Mouse (Mus musculus) neural tube, embryonic 13.5 days (tissue): ENCODE data around the gene Gm42417. TPM values are rescaled to one million over a fixed set of nuclear protein-coding genes. Genes with fewer than 3 reads are reported as not detected.

Experiments
- ATAC-seq: fragments of 200-750 bp; cut with Nextera tagmentation; 2 replicates; pipeline ENCODE4 v1.8.0; 2017; ENCODE audit warnings: low read depth, mild to moderate bottlenecking, moderate TSS enrichment, moderate library complexity
- H3K27ac ChIP-seq: fragments of 300-500 bp; sonication (generic); replicated peaks from 2 replicates; pipeline ENCODE4 v1.5.1; 2015; ENCODE audit warnings: moderate library complexity, mild to moderate bottlenecking, inconsistent platforms
- H3K27me3 ChIP-seq: fragments of 300-500 bp; sonication (generic); 2 replicates; pipeline ENCODE4 v1.6.1; 2015; ENCODE audit warnings: mild to moderate bottlenecking, inconsistent platforms
- H3K36me3 ChIP-seq: fragments of 300-500 bp; sonication (generic); 2 replicates; pipeline ENCODE4 v1.6.1; 2015; ENCODE audit warnings: mild to moderate bottlenecking, inconsistent platforms
- H3K4me1 ChIP-seq: fragments of 300-500 bp; sonication (generic); replicated peaks from 2 replicates; pipeline ENCODE4 v1.6.1; 2015; ENCODE audit warnings: inconsistent platforms
- H3K4me2 ChIP-seq: fragments of 300-500 bp; sonication (generic); 2 replicates; pipeline ENCODE4 v1.6.1; 2015; ENCODE audit warnings: inconsistent platforms, mild to moderate bottlenecking, moderate library complexity
- H3K4me3 ChIP-seq: fragments of 300-500 bp; sonication (generic); 2 replicates; pipeline ENCODE4 v1.5.1; 2015; ENCODE audit warnings: mild to moderate bottlenecking, inconsistent platforms
- H3K9ac ChIP-seq: fragments of 300-500 bp; sonication (generic); 2 replicates; pipeline ENCODE4 v1.6.1; 2015; ENCODE audit warnings: moderate library complexity, mild to moderate bottlenecking, inconsistent platforms
- H3K9me3 ChIP-seq: fragments of 300-500 bp; sonication (generic); 2 replicates; pipeline ENCODE4 v1.6.1; 2016; ENCODE audit warnings: inconsistent platforms
- WGBS: fragments of 180-500 bp; shearing (Covaris S2); methylation state at CpG from one replicate; pipeline ENCODE4 v1.1.7; 2015; 5-methylcytosine and 5-hydroxymethylcytosine counted together
- polyA plus RNA-seq: library from polyadenylated mRNA; unstranded; fragments of >200 nt; fragmentation: Nextera tagmentation; extraction: Ambion mirVana; gene quantifications from 2 replicates; pipeline ENCODE4 v1.2.1, GENCODE M21; 2015

The Gm42417 gene
- polyA plus RNA-seq, 1 experiment from 2014 or later, result 0.32 TPM

DNA sequence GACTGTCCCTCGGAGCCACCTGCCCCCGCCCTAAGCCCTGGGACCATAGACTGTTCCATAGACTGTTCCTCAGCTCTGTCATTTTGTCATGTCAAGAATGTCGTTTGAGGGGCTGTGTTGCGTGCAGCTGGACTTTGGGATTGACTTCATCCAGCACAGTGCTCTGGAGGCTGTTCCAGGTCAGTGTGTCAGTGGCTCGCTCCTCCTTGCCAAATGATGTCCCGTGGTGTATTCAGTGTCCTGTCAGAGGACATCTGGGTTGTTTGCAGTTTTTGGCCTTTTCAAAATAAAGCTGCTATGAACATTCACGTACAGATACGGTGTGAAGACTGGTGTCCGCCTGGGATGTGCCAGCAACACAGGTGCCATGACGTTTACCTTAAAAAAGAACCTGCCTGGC lies 12.3 kb downstream of the Gm42417 start:
- no peaks in the 10 kb centered on the region for H3K27me3 ChIP-seq
- H3K4me1 ChIP-seq, result peaks cover 58% of the 10 kb centered on the region
- no peak for ATAC-seq
- no peak overlapping the region for H3K4me2 ChIP-seq
- no peak overlapping the region for H3K27ac ChIP-seq
- no peaks in the 10 kb centered on the region for H3K9me3 ChIP-seq
- peaks cover 58% of the 10 kb centered on the region for H3K36me3 ChIP-seq
- H3K9ac ChIP-seq, result no peak overlapping the region
- H3K4me3 ChIP-seq, result no peak overlapping the region
- 93% methylated on average over 10 of the region's 10 CpGs for WGBS

DNA sequence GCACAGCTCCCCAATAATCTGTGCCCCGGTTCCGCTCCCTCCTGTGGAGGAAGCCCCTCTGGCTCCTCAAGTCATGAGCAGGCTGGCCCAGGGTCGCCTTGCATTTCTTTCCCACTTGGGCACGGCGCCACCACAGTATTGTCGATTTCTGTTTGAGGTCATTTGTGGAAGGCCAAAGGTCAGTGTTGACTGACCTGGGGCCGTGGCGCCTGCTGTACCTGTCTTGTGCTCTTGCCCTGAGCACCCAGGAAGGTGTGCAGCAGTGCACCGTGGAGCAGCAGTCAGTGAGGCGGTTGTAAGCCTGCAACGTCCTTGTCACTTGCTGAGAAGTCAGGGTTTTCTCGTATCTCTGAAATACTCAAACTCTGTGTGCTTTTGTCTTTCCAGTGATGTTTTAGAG lies 13.5 kb downstream of the Gm42417 start:
- H3K36me3 ChIP-seq, result peaks cover 61% of the 10 kb centered on the region

DNA sequence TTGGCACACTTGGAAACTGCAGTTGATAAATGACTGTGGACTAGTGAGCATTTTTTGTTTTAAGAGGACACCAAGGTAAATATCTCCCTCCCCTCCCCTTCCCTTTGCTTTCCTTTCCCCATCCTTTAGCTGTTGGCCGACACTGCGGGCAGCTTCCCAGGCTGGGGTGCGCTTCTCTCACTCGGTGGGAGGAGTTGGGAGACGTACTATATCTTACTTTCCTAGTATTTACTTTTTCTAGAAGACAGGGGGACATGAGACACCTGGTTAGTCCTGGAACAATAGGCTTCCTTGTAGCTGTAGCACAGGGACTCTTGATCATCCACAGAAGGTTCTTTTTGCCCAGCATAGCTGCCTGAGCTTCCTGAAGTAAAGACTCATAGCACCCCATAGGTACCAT lies 15.2 kb downstream of the Gm42417 start:
- Histone ChIP-seq H3K4me3 (no peak overlapping the region), H3K9me3 (no peaks in the 10 kb centered on the region), H3K9ac (no peak overlapping the region), H3K27ac (peak overlapping the region; percentile 67), H3K27me3 (no peaks in the 10 kb centered on the region), H3K4me2 (no peak overlapping the region), H3K4me1 (peaks cover 48% of the 10 kb centered on the region), H3K36me3 (peaks cover 78% of the 10 kb centered on the region)
- 78% methylated on average over 5 of the region's 5 CpGs for WGBS
- ATAC-seq, result no peak

More for the DNA sequence above, 13.5 kb downstream of the Gm42417 start:
- H3K9ac ChIP-seq, result no peak overlapping the region
- no peak overlapping the region for H3K4me2 ChIP-seq
- H3K9me3 ChIP-seq, result no peaks in the 10 kb centered on the region
- peaks cover 58% of the 10 kb centered on the region for H3K4me1 ChIP-seq
- 93% methylated on average over 12 of the region's 12 CpGs for WGBS
- no peak for ATAC-seq
- H3K27me3 ChIP-seq, result no peaks in the 10 kb centered on the region
- no peak overlapping the region for H3K27ac ChIP-seq
- H3K4me3 ChIP-seq, result no peak overlapping the region

DNA sequence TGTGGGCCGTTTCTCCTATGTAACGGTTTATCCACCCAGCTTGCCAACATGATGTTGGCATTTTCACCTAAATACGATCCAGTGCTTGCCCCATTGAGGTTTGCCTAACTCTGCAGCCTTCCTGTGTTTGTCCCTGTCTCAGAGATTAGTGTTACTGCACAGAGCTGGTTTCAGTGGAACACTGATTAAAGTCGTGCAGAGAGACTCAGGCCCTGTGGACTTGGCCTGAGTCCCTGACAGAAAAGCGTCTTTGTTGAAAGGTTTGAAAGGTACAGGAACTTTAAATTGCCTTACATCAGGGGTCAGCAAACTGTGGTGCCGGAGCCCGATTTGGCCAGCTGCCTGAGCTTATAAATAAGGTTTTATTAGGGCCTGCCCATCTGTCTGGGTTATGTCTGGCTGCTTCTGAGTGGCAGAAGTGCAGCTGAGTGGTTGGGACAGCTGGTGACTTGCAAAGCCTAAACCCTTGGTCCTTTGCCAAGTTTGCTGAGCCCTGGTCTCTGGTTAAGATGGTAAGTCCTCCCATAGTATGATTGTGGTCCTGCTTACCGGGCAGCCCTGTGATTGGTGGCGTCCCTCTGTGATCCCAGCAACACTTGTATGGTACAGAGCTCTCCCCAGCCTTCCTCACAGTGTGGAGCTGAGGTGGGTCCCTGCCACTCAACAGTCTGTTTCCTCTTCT lies 15.8 kb downstream of the Gm42417 start:
- Histone ChIP-seq H3K27ac (peak overlapping the region; percentile 67), H3K9ac (peak overlapping the region; percentile 31; the same call in 1 of the 2 replicates), H3K4me3 (no peak overlapping the region), H3K4me2 (no peak overlapping the region), H3K36me3 (peaks cover 84% of the 10 kb centered on the region), H3K27me3 (no peaks in the 10 kb centered on the region), H3K4me1 (peaks cover 46% of the 10 kb centered on the region), H3K9me3 (no peaks in the 10 kb centered on the region)
- WGBS, result 38% methylated on average over 9 of the region's 9 CpGs
- peak; percentile 65 for ATAC-seq

DNA sequence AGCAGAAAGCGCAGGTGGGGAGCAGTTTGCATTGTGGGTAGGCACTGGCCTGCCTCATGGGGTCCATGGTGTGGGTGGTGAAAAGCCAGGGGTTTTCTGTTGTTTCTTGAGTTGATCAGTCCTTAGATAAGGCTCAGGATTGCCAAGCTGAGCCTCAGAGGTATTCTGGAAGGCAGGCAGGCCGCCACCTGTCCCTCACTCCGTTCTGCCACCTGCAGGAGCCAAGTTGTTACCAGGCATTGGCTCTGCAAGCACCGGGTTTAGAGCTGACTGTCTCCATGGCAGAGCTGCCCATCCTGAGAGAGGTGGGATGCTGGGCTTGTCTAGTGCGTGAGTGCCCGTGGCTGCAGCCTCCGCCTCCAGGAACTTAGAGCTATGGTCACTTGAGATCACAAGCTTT lies 17.0 kb downstream of the Gm42417 start:
- Histone ChIP-seq H3K4me1 (peaks cover 44% of the 10 kb centered on the region), H3K27me3 (no peaks in the 10 kb centered on the region)

DNA sequence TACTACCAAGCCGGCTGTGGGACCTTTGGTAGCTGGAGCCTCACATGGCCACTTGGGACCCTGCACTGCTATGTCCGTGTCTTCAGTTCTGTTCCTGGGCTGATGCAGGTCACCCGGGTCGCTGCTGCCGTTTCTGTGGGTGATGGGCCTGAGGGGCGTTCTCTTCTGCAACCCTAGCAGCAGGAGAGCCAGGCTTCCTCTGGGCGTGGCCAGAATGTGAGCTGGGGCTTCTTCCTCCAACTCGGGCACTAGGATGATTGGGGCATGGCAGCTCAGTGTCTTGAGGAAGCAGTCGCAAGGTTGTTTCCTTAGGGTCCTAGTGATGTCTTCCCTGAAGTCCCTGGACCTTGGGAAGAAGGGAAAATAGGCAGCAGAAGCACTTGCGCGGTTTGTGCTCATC lies 19.6 kb downstream of the Gm42417 start:
- Histone ChIP-seq H3K9me3 (no peaks in the 10 kb centered on the region), H3K9ac (no peak overlapping the region), H3K4me2 (no peak overlapping the region), H3K36me3 (peaks cover 72% of the 10 kb centered on the region), H3K4me3 (no peak overlapping the region), H3K27me3 (no peaks in the 10 kb centered on the region), H3K4me1 (peaks cover 60% of the 10 kb centered on the region), H3K27ac (no peak overlapping the region)
- WGBS, result 78% methylated on average over 11 of the region's 11 CpGs
- no peak for ATAC-seq

More for the DNA sequence above, 17.0 kb downstream of the Gm42417 start:
- ATAC-seq, result no peak
- peaks cover 93% of the 10 kb centered on the region for H3K36me3 ChIP-seq
- no peaks in the 10 kb centered on the region for H3K9me3 ChIP-seq
- no peak overlapping the region for H3K9ac ChIP-seq
- H3K4me2 ChIP-seq, result no peak overlapping the region
- no peak overlapping the region for H3K27ac ChIP-seq
- 93% methylated on average over 7 of the region's 7 CpGs for WGBS
- no peak overlapping the region for H3K4me3 ChIP-seq

DNA sequence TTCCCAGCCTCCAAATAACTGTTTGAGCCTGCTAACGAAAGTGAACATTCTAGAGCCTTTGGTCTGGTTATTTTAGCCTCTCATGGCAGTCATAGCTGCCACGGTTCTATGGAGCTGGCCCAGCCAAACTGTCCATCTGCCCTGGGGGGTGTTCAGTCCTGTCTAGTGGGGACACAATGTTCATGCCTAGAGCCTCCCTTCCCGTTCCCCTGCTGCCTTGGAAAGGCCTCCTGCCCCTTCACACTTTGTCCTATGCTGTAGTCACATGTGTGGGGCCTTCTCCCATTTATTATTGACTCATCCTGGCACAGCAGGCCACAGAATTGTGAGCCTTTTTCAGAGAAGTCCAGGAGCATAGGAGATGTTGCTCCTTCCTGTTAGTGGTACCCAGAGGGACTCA lies 21.0 kb downstream of the Gm42417 start:
- Histone ChIP-seq H3K4me2 (no peak overlapping the region), H3K36me3 (peaks cover 59% of the 10 kb centered on the region), H3K4me1 (peaks cover 60% of the 10 kb centered on the region), H3K9ac (no peak overlapping the region), H3K4me3 (no peak overlapping the region), H3K27ac (no peak overlapping the region), H3K27me3 (no peaks in the 10 kb centered on the region), H3K9me3 (no peaks in the 10 kb centered on the region)
- WGBS, result 78% methylated on average over 3 of the region's 3 CpGs
- ATAC-seq, result no peak

DNA sequence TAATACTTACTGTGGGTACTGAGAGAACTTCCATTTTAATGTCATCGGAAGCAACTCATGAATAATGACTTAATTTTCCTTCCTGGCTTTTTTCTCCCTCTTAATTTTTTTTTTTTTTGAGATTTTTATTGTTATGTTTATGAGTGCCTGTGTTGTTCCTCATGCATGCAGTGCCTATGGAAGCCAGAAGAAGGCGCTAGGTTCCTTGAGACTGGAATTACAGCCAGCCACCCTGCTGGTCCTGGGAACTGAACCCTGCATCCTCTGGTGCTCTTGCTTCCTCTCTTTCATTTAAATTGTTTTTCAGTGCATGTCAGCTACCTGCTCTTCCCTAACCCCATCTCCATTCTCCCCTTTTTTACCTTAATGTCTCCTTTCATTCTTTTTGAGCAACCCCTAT lies 25.5 kb downstream of the Gm42417 start:
- Histone ChIP-seq H3K4me2 (peak overlapping the region; percentile 95), H3K27ac (no peak overlapping the region)

DNA sequence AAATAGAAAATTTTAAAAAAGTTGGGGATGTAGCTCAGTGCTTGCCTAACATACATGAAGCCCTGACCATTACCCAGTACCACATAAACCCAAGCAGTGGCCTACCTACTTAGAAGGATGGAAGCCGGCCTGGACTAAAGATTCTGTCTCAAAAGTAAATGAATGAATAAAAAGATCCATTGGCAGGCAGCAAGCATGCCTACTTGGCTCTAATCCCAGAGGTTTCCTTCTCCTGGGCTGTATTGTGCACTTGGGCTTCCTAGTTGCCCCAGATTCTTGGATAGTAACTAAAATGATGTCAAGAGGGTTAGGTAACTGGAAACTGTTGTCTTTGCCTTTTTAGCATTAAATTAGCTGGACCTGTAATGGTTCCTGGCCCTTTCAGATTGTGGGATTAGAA lies 25.9 kb downstream of the Gm42417 start:
- Histone ChIP-seq H3K36me3 (peaks cover 13% of the 10 kb centered on the region; the same call in 1 of the 2 replicates), H3K9ac (peak overlapping the region; percentile 91), H3K9me3 (no peaks in the 10 kb centered on the region), H3K4me2 (peak overlapping the region; percentile 95), H3K4me1 (peaks cover 47% of the 10 kb centered on the region), H3K27me3 (no peaks in the 10 kb centered on the region), H3K4me3 (peak overlapping the region; percentile 93), H3K27ac (peak overlapping the region; percentile 99; the same call in 1 of the 2 replicates)
- no peak for ATAC-seq
- WGBS, result 0% methylated on average over 1 of the region's 1 CpGs

More for the DNA sequence above, 25.5 kb downstream of the Gm42417 start:
- peak overlapping the region; percentile 91 for H3K9ac ChIP-seq
- H3K9me3 ChIP-seq, result no peaks in the 10 kb centered on the region
- H3K36me3 ChIP-seq, result peaks cover 17% of the 10 kb centered on the region
- 36% methylated on average over 2 of the region's 2 CpGs for WGBS
- H3K4me3 ChIP-seq, result peak overlapping the region; percentile 93
- H3K4me1 ChIP-seq, result peaks cover 49% of the 10 kb centered on the region
- no peaks in the 10 kb centered on the region for H3K27me3 ChIP-seq
- ATAC-seq, result no peak

DNA sequence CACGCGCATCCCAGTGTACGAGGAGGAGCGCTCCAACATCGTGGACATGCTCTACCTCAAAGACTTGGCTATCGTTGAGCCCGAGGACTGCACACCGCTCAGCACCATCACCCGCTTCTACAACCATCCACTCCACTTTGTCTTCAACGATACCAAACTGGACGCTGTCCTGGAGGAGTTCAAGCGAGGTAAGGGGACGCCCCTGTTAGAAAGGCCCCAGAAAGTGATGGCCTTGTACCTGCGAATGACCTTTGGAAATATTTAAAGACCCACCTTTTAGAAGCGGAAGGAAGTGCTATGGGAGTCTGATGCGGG lies 26.3 kb downstream of the Gm42417 start:
- H3K4me1 ChIP-seq, result peaks cover 44% of the 10 kb centered on the region
- ATAC-seq, result no peak
- H3K4me2 ChIP-seq, result peak overlapping the region; percentile 95
- peak overlapping the region; percentile 93 for H3K4me3 ChIP-seq
- under 1% methylated on average over 16 of the region's 16 CpGs for WGBS
- no peaks in the 10 kb centered on the region for H3K27me3 ChIP-seq
- no peaks in the 10 kb centered on the region for H3K9me3 ChIP-seq
- peak overlapping the region; percentile 91 for H3K9ac ChIP-seq
- peaks cover 10% of the 10 kb centered on the region; the same call in 1 of the 2 replicates for H3K36me3 ChIP-seq
- H3K27ac ChIP-seq, result peak overlapping the region; percentile 99

DNA sequence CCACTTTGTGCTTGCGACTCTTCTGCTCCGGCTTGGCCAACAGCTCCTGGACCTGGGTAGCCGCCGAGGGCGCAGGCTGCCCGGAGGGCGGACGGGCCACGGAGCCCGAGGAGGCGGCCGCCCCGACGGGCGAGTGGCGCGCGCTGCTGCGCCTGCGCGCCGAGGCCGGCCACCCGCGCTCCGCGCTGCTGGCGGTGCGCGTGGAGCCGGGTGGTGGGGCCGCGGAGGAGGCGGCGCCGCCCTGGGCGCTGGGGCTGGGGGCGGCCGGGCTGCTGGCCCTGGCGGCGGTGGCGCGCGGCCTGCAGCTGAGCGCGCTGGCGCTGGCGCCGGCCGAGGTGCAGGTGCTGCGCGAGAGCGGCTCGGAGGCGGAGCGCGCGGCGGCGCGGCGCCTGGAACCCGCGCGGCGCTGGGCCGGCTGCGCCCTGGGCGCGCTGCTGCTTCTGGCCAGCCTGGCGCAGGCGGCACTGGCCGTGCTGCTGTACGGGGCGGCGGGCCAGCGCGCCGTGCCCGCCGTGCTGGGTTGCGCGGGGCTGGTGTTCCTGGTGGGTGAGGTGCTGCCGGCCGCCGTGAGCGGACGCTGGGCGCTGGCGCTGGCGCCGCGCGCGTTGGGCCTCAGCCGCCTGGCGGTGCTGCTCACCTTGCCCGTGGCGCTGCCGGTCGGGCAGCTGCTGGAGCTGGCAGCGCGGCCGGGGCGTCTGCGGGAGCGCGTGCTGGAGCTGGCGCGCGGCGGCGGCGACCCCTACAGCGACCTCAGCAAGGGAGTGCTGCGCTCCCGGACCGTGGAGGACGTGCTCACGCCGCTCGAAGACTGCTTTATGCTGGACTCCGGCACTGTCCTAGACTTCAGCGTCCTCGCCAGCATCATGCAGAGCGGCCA lies 26.9 kb downstream of the Gm42417 start:
- peak overlapping the region; percentile 91 for H3K9ac ChIP-seq
- H3K27ac ChIP-seq, result peak overlapping the region; percentile 99
- H3K4me1 ChIP-seq, result peaks cover 38% of the 10 kb centered on the region
- under 1% methylated on average over 121 of the region's 126 CpGs for WGBS
- H3K9me3 ChIP-seq, result no peaks in the 10 kb centered on the region
- H3K4me2 ChIP-seq, result peak overlapping the region; percentile 95
- H3K36me3 ChIP-seq, result peaks cover 5% of the 10 kb centered on the region; the same call in 1 of the 2 replicates
- no peaks in the 10 kb centered on the region for H3K27me3 ChIP-seq
- H3K4me3 ChIP-seq, result peak overlapping the region; percentile 93
- ATAC-seq, result peak; percentile 82

DNA sequence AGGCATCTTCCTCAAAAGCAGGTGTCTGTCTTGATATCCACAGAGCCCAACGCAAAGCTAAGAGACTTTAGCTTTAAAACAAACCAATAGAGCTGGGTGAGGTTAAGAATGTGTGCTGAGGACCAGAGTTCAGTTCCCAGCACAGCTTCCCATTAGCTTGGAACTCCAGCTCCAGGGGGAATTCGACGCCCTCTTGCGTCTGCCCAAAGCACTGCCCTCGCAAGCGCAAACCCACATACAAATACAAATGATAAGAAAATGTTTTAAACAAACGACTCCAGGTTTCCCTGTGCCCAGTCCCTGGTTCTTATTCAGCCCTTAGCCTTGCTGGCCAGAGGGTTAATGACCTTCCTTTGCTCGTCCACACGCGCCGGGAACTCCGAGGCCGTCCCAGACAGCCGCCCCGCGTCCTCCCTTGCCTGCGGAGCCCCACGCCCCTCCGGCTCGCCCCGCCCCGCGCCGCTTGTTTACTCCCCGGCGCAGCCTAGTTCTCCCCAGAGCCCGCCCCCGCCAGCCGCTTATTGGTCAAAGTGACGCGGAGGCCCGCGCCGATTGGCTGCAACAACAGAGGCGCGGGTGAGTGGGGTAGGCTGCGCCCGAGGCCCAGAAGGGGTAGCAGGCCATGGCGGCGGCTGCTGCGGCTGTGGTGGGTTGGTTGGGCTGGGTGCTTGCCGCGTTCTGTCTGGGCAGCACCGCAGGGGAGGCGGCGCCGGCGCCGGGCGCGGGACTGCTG lies 27.8 kb downstream of the Gm42417 start, which contains the start of gene Cnnm3:
Gene Cnnm3 (plus strand): TSS at position 579 of the 733 bp plus-strand sequence.
- Histone ChIP-seq H3K4me1 (peaks cover 35% of the 10 kb centered on the region), H3K4me3 (peak within 1 kb of the TSS; percentile 93), H3K27me3 (no peaks in the 10 kb centered on the region), H3K27ac (peak within 1 kb of the TSS; percentile 99), H3K9me3 (no peaks in the 10 kb centered on the region), H3K9ac (peak within 1 kb of the TSS; percentile 91), H3K36me3 (peaks cover 8% of the 10 kb centered on the region), H3K4me2 (peak within 1 kb of the TSS; percentile 95)
- WGBS, result 2% methylated on average over 51 of the region's 51 CpGs
- ATAC-seq, result peak; percentile 97
